Mouse (Mus musculus): ENCODE results near the gene Dnase2a.

DNA sequence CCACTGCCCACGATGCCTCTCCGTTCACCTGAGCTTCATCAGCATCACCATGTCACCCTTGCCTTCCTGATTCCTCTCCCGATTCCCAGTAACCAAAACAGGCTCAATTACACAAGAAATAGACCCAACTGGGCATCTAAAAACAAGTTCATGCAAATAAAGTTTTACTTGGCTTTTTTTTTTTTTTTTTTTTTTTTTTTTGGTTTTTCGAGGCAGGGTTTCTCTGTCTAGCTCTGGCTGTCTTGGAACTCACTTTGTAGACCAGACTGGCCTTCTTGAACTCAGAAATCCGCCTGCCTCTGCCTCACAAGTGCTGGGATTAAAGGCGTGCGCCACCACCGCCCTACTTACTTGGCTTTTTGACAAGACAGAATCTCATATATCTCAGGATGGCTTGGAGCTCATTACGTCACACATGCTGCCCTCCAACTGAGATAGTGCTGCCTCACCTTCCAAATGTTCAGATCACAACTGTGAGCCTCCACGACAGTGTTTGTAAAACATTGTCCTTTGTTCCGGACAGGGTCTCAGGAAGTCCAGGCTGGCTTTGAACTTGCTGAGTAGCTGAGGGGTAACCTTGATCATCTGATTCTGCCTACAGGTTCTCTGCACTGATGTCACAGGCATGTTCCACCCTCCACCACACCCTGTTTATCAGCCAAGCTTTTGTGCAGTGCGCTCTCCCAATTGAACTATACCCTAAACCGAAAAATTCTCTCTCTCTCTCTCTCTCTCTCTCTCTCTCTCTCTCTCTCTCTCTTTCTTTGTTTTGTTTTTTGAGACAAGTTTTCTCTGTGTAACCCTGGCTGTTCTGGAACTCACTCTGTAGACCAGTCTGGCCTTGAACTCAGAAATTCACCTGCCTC lies 29.5 kb downstream of the Dnase2a start:
- TF ChIP-seq CTCF (IDR thresholded peaks at IDR 0.05; ENCODE audit: low read depth, low read length) (no peak), POLR2A (IDR thresholded peaks at IDR 0.05; ENCODE audit: extremely low read depth, insufficient read depth, low read length) (no peak)
